ENCODE assay signal across 13 mouse cellular contexts in genomic region chr11:7113687-7114086, GRCm38 (mm10). TPM values are rescaled to one million over a fixed set of nuclear protein-coding genes. Genes with fewer than 3 reads are reported as not detected.
DNase-seq lines count a peak whose midpoint lies in the region; ATAC-seq and TF ChIP-seq lines count a peak whose summit lies in the region.
"Had no signal": no experiment of that assay in that cellular context is flagged by ENCODE, and none has a peak within 500 bp of the region (broad histone marks: within the 10 kb centered on the region; RNA-seq: fewer than 3 reads in every experiment).

No protein-coding gene starts in this region.

- TF ChIP-seq CTCF in heart, adult 2 months (IDR thresholded peaks at IDR 0.05): no peak

- DNase-seq in cerebellum, adult 8-10 months: no peak
- peak; percentile 33 for DNase-seq in heart, postnatal 4 days
- no peak for DNase-seq in heart, adult 2 months
- DNase-seq in lung, postnatal 14 days: peak; percentile 7
- no peak for DNase-seq in lung, postnatal 25 days (ENCODE audit: low spot score)
- peak; percentile 56 to 62 for DNase-seq in cerebellum, postnatal 10 days
- DNase-seq in MN1 (ENCODE audit: low spot score): no peak
- DNase-seq: B cell, adult 2 months; spleen, adult 18-20 months; thymus, adult 2 months had no signal

- no peak for TF ChIP-seq EP300 in heart, adult 2 months (IDR thresholded peaks at IDR 0.05; ENCODE audit: insufficient read depth, low read depth, low read length)

- no peaks in the 10 kb centered on the region for H3K4me1 ChIP-seq in heart, adult 2 months (ENCODE audit: control insufficient read depth, insufficient read depth, low read length)

- 21% methylated on average over 6 of the region's 6 CpGs for WGBS in heart, adult 2 months

- H3K36me3 ChIP-seq in heart, adult 2 months (ENCODE audit: control insufficient read depth, insufficient read depth, low read length): no peaks in the 10 kb centered on the region

- H3K79me2 ChIP-seq in heart, adult 2 months (replicated peaks; ENCODE audit: control insufficient read depth, insufficient read depth, low read length): no peaks in the 10 kb centered on the region

- no peaks in the 10 kb centered on the region for H3K27me3 ChIP-seq in heart, adult 2 months (ENCODE audit: control insufficient read depth, insufficient read depth, low read length)

- H3K27ac ChIP-seq in heart, adult 2 months: no peak overlapping the region

- no peak overlapping the region for H3K9ac ChIP-seq in heart, adult 2 months (ENCODE audit: low read depth, low read length)

- H3K4me3 ChIP-seq in heart, adult 2 months: no peak overlapping the region

- ATAC-seq in cerebellum, adult (ENCODE audit: insufficient number of reproducible peaks, low FRiP score, low TSS enrichment): peak; percentile 56; the same call in 1 of the 2 replicates

- intact Hi-C loops in heart, adult 2 months (cut with DNase I): no loop called here

- no peak for TF ChIP-seq POLR2A in heart, adult 2 months (IDR thresholded peaks at IDR 0.05; ENCODE audit: insufficient read depth, low read depth, low read length)

RNA-seq across cellular contexts. Expression of gene Adcy1, which starts 50.4 kb away (rescaled TPM):
- 1 to 10 TPM; 2.6 to 2.8 TPM for total RNA-seq in heart, postnatal 4 days (2021)
- total RNA-seq in heart, adult 2 months (2021): 1 to 10 TPM; 1.2 to 1.6 TPM
- 2.3 and 3.7 TPM in 2 replicates for polyA plus RNA-seq in heart, adult 2 months (2012; rRNA removed)
- total RNA-seq: common myeloid progenitor, adult 5-6 weeks; megakaryocyte, adult 5-6 weeks had no signal

Comparison
In these comparisons a context has a peak if more than half of its experiments do, and no peak if none do; other contexts are left out.
1. DNase-seq: peak in heart, postnatal 4 days (single experiment), lung, postnatal 14 days (single experiment) and cerebellum, postnatal 10 days (2 of 2); none in cerebellum, adult 8-10 months (single experiment), heart, adult 2 months (0 of 2), lung, postnatal 25 days (single experiment) and MN1 (single experiment).